Mouse (Mus musculus) hindbrain, postnatal 0 days (tissue): Measurements from ENCODE around the gene B3galt1. TPM values are rescaled to one million over a fixed set of nuclear protein-coding genes. Genes with fewer than 3 reads are reported as not detected.
A peak's percentile ranks its signal among the peaks of the same experiment; 100 is the strongest.

Source experiments
- ATAC-seq: fragments of 200-750 bp; cut with Nextera tagmentation; 2 replicates; pipeline ENCODE4 v1.8.0; 2017; ENCODE audit warnings: mild to moderate bottlenecking, moderate TSS enrichment, moderate library complexity
- DNase-seq: peaks from one replicate; pipeline ENCODE4 v3.0.0-alpha.2; 2015; ENCODE audit warnings: low spot score
- H3K27ac ChIP-seq: fragments of 300-500 bp; sonication (generic); 2 replicates; pipeline ENCODE4 v1.5.1; 2014; ENCODE audit warnings: mild to moderate bottlenecking
- H3K27me3 ChIP-seq: fragments of 300-500 bp; sonication (generic); 2 replicates; pipeline ENCODE4 v1.6.1; 2014; ENCODE audit warnings: low read length, mixed read lengths; ENCODE audit not compliant: insufficient read depth
- H3K36me3 ChIP-seq: fragments of 300-500 bp; sonication (generic); 2 replicates; pipeline ENCODE4 v1.6.1; 2014; ENCODE audit warnings: low read length, mixed read lengths; ENCODE audit not compliant: insufficient read depth
- H3K4me1 ChIP-seq: fragments of 300-500 bp; sonication (generic); 2 replicates; pipeline ENCODE4 v1.6.1; 2014; ENCODE audit warnings: antibody characterized with exemption, low read length, mixed read lengths; ENCODE audit not compliant: insufficient read depth
- H3K4me2 ChIP-seq: fragments of 300-500 bp; sonication (generic); 2 replicates; pipeline ENCODE4 v1.6.1; 2014; ENCODE audit warnings: low read depth, mild to moderate bottlenecking, low read length, moderate library complexity, mixed read lengths
- H3K4me3 ChIP-seq: fragments of 300-500 bp; sonication (generic); 2 replicates; pipeline ENCODE4 v1.5.1; 2014; ENCODE audit warnings: low read length
- H3K9ac ChIP-seq: fragments of 300-500 bp; sonication (generic); replicated peaks from 2 replicates; pipeline ENCODE4 v1.6.1; 2014; ENCODE audit warnings: mild to moderate bottlenecking, low read length, moderate library complexity, mixed read lengths
- H3K9me3 ChIP-seq: fragments of 300-500 bp; sonication (generic); 2 replicates; pipeline ENCODE4 v1.6.1; 2016; ENCODE audit warnings: low read length, mixed read lengths
- CTCF ChIP-seq: IDR thresholded peaks from 2 replicates; pipeline ENCODE4 v1.5.1; 2016; ENCODE audit warnings: antibody characterized with exemption, control low read depth, low read depth
- WGBS: fragments of 180-500 bp; shearing (Covaris S2); extraction: QIAGEN DNeasy Blood & Tissue Kit; methylation state at CpG from one replicate; pipeline ENCODE4 v1.1.7; 2014; 5-methylcytosine and 5-hydroxymethylcytosine counted together
- polyA plus RNA-seq: library from polyadenylated mRNA; unstranded; fragments of >200 nt; fragmentation: Nextera tagmentation; extraction: Ambion mirVana; gene quantifications from 2 replicates; pipeline ENCODE4 v1.2.1, GENCODE M21; 2015
- total RNA-seq: library from RNA; depleted of rRNA; stranded (reverse); fragments of >200 nt; gene quantifications from 2 replicates; pipeline ENCODE4 v1.2.3, GENCODE M21; 2014

Gene B3galt1
- total and polyA plus RNA-seq, 2 experiments from 2014 or later, result 11.5 to 51.3 TPM

- WGBS, result 36% methylated on average over 2 of the region's 2 CpGs
- H3K4me2 ChIP-seq, result no peak overlapping the region
- no peak for TF ChIP-seq CTCF
- H3K4me1 ChIP-seq, result no peaks in the 10 kb centered on the region
- no peaks in the 10 kb centered on the region for H3K36me3 ChIP-seq
- no peak for ATAC-seq
- no peak overlapping the region for H3K27ac ChIP-seq
- no peaks in the 10 kb centered on the region for H3K27me3 ChIP-seq
- H3K9ac ChIP-seq, result no peak overlapping the region
- no peaks in the 10 kb centered on the region for H3K9me3 ChIP-seq
- no peak overlapping the region for H3K4me3 ChIP-seq
- peak; percentile 47 for DNase-seq
These were observed 332.5 kb downstream of the B3galt1 start for GRCm38 (mm10) chr2:67897956-67898689.

- Histone ChIP-seq H3K9me3 (no peaks in the 10 kb centered on the region), H3K27me3 (no peaks in the 10 kb centered on the region), H3K36me3 (no peaks in the 10 kb centered on the region), H3K4me3 (no peak overlapping the region), H3K27ac (0 out of 2 replicates have a peak overlapping the region, but pooled peaks have one; percentile 11), H3K4me2 (no peak overlapping the region), H3K4me1 (no peaks in the 10 kb centered on the region), H3K9ac (no peak overlapping the region)
- peak; percentile 49; the same call in 1 of the 2 replicates for ATAC-seq
- DNase-seq, result peak; percentile 31
- 71% methylated on average over 6 of the region's 6 CpGs for WGBS
- no peak for TF ChIP-seq CTCF
These were observed 335.9 kb downstream of the B3galt1 start for GRCm38 (mm10) chr2:67901574-67901973.

- H3K4me2 ChIP-seq, result no peak overlapping the region
- H3K9me3 ChIP-seq, result no peaks in the 10 kb centered on the region
- H3K27ac ChIP-seq, result no peak overlapping the region
- no peak for DNase-seq
- no peak for ATAC-seq
- WGBS, result 85% methylated on average over 8 of the region's 8 CpGs
- TF ChIP-seq CTCF, result no peak
- no peak overlapping the region for H3K4me3 ChIP-seq
- no peaks in the 10 kb centered on the region for H3K4me1 ChIP-seq
- no peaks in the 10 kb centered on the region for H3K36me3 ChIP-seq
- H3K9ac ChIP-seq, result no peak overlapping the region
- H3K27me3 ChIP-seq, result no peaks in the 10 kb centered on the region
These were observed 337.1 kb downstream of the B3galt1 start for GRCm38 (mm10) chr2:67902651-67903292.

DNA sequence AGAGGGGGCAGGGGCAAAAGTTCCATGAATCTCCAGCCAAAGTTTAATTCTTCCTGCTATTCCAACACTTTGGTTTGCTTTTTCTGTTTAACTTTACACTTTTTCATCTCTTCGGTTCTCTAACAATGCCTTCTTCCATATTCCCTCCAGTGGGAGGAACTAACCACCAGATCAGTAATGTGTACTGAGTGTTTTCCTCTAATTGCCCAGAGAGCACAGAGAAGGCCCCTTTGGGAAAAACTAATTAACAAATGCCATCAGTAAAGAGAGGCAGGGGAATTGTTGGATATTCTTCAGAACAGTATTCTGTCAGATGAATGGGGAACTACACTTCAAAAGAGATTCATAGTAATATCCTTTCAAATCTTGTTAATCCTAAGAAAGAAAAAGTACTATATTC lies 338.1 kb downstream of the B3galt1 start:
- no peak for TF ChIP-seq CTCF
- no peak for DNase-seq
- ATAC-seq, result no peak
- Histone ChIP-seq H3K9me3 (no peaks in the 10 kb centered on the region), H3K36me3 (no peaks in the 10 kb centered on the region), H3K4me1 (no peaks in the 10 kb centered on the region), H3K27ac (no peak overlapping the region), H3K4me2 (no peak overlapping the region), H3K9ac (no peak overlapping the region), H3K4me3 (no peak overlapping the region), H3K27me3 (no peaks in the 10 kb centered on the region)
- 66% methylated on average over 1 of the region's 1 CpGs for WGBS

GRCm38 (mm10) chr2:67931994-67932393 lies 366.3 kb downstream of the B3galt1 start:
- 63% methylated on average over 3 of the region's 3 CpGs for WGBS

GRCm38 (mm10) chr2:67948408-67948807 lies 382.7 kb downstream of the B3galt1 start:
- H3K4me1 ChIP-seq, result no peaks in the 10 kb centered on the region
- no peak overlapping the region for H3K4me3 ChIP-seq
- 87% methylated on average over 3 of the region's 3 CpGs for WGBS
- no peak for ATAC-seq
- no peak overlapping the region for H3K9ac ChIP-seq
- H3K27ac ChIP-seq, result no peak overlapping the region
- DNase-seq, result no peak
- no peaks in the 10 kb centered on the region for H3K27me3 ChIP-seq
- H3K36me3 ChIP-seq, result no peaks in the 10 kb centered on the region
- H3K9me3 ChIP-seq, result no peaks in the 10 kb centered on the region
- no peak overlapping the region for H3K4me2 ChIP-seq
- TF ChIP-seq CTCF, result no peak

More at GRCm38 (mm10) chr2:67931994-67932393, 366.3 kb downstream of the B3galt1 start:
- Histone ChIP-seq H3K4me3 (no peak overlapping the region), H3K4me1 (no peaks in the 10 kb centered on the region), H3K9me3 (no peaks in the 10 kb centered on the region), H3K36me3 (no peaks in the 10 kb centered on the region), H3K4me2 (no peak overlapping the region), H3K27ac (no peak overlapping the region), H3K27me3 (no peaks in the 10 kb centered on the region), H3K9ac (no peak overlapping the region)
- no peak for TF ChIP-seq CTCF
- DNase-seq (no peak), ATAC-seq (no peak)

DNA sequence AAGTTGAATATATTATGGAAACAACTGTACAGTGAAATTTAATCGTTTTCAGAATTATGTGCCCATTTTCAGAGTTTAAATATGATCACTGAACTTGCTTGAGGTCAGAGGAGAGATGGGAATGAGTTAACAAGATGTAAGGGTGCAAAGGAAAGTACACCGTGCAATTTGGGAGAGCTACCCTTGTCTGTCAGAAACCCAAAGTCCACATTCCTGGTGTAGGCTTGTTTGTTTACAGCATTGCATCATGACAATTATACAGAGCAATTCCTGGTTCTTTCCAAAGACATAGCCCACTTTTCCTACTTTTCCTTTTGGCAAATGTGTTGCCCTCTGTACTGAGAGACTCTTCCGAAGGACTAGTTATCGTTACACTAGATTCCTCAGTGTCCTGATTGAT lies 390.5 kb downstream of the B3galt1 start:
- Histone ChIP-seq H3K4me1 (no peaks in the 10 kb centered on the region), H3K9ac (no peak overlapping the region), H3K9me3 (no peaks in the 10 kb centered on the region), H3K36me3 (no peaks in the 10 kb centered on the region), H3K27ac (no peak overlapping the region), H3K4me3 (no peak overlapping the region), H3K27me3 (no peaks in the 10 kb centered on the region), H3K4me2 (no peak overlapping the region)
- DNase-seq (no peak), ATAC-seq (no peak)
- WGBS, result 93% methylated on average over 4 of the region's 4 CpGs
- TF ChIP-seq CTCF, result no peak
